In genomic region chr3:32333456-32334086, GRCm38 (mm10) we compare ENCODE assay signal across 8 mouse cellular contexts. TPM values are rescaled to one million over a fixed set of nuclear protein-coding genes. Genes with fewer than 3 reads are reported as not detected.
A peak's percentile ranks its signal among the peaks of the same experiment; 100 is the strongest.
DNase-seq lines count a peak whose midpoint lies in the region; ATAC-seq and TF ChIP-seq lines count a peak whose summit lies in the region.

No protein-coding gene starts in this region.

- 38% methylated on average over 7 of the region's 7 CpGs for WGBS in forebrain, embryonic 12.5 days
- WGBS in lung, embryonic 16.5 days, result 32% methylated on average over 7 of the region's 7 CpGs

- peak; percentile 74 for DNase-seq in ES-CJ7 (ENCODE audit: low read depth, low spot score)
- DNase-seq in c-Kit-negative CD71-positive TER-119-positive erythroid progenitor cells, embryonic 14.5 days (ENCODE audit: low read depth, low spot score), result peak; percentile 44
- DNase-seq in heart, postnatal 4 days, result peak; percentile 85
- peak; percentile 76 to 84 for DNase-seq in layer of hippocampus, adult 2 months (ENCODE audit: low spot score in 2 of 2)
- peak; percentile 67 for DNase-seq in ovary, postnatal 14 days (ENCODE audit: low spot score)
- peak; percentile 69 for DNase-seq in thymus, postnatal 25 days

- TF ChIP-seq CTCF in layer of hippocampus, adult 2 months (conservative IDR thresholded peaks at IDR 0.05), result peak; percentile 99

- ATAC-seq in forebrain, embryonic 12.5 days (ENCODE audit: low FRiP score), result peak; percentile 75; the same call in 1 of the 2 replicates
- peak; percentile 68 for ATAC-seq in lung, embryonic 16.5 days (ENCODE audit: low read depth)

- H3K9me3 ChIP-seq in forebrain, embryonic 12.5 days, result no peaks in the 10 kb centered on the region
- H3K9me3 ChIP-seq in lung, embryonic 16.5 days (ENCODE audit: control insufficient read depth, low read length), result no peaks in the 10 kb centered on the region

- H3K4me3 ChIP-seq in forebrain, embryonic 12.5 days (replicated peaks), result no peak overlapping the region
- no peak overlapping the region for H3K4me3 ChIP-seq in layer of hippocampus, adult 2 months
- H3K4me3 ChIP-seq in lung, embryonic 16.5 days (ENCODE audit: low read length), result no peak overlapping the region

- H3K9ac ChIP-seq in forebrain, embryonic 12.5 days, result no peak overlapping the region
- H3K9ac ChIP-seq in lung, embryonic 16.5 days (ENCODE audit: low read length), result no peak overlapping the region

- no peaks in the 10 kb centered on the region for H3K27me3 ChIP-seq in forebrain, embryonic 12.5 days
- no peaks in the 10 kb centered on the region for H3K27me3 ChIP-seq in lung, embryonic 16.5 days (ENCODE audit: control insufficient read depth, insufficient read depth, low read depth, low read length)

- 0 out of 2 replicates have a peak, but pooled peaks cover 5% of the 10 kb centered on the region for H3K36me3 ChIP-seq in forebrain, embryonic 12.5 days (replicated peaks)
- no peaks in the 10 kb centered on the region for H3K36me3 ChIP-seq in lung, embryonic 16.5 days (ENCODE audit: control insufficient read depth, insufficient read depth, low read length)

- no peak overlapping the region for H3K4me2 ChIP-seq in forebrain, embryonic 12.5 days
- no peak overlapping the region for H3K4me2 ChIP-seq in lung, embryonic 16.5 days (ENCODE audit: low read depth, low read length)

- H3K27ac ChIP-seq in forebrain, embryonic 12.5 days, result no peak overlapping the region
- H3K27ac ChIP-seq in layer of hippocampus, adult 2 months, result no peak overlapping the region
- H3K27ac ChIP-seq in lung, embryonic 16.5 days (ENCODE audit: low read length), result no peak overlapping the region

- no peaks in the 10 kb centered on the region for H3K4me1 ChIP-seq in forebrain, embryonic 12.5 days
- peaks cover 8% of the 10 kb centered on the region; the same call in 1 of the 2 replicates for H3K4me1 ChIP-seq in lung, embryonic 16.5 days (replicated peaks; ENCODE audit: control insufficient read depth, insufficient read depth, low read length)

RNA-seq across cellular contexts. Expression of gene Zmat3, which starts 32.2 kb away (rescaled TPM):
- polyA plus RNA-seq in forebrain, embryonic 12.5 days (2016; fragmentation: Nextera tagmentation; extraction: Ambion mirVana), result 9.5 and 11.7 TPM in 2 replicates
- 10 to 100 TPM; 13.8 to 14.1 TPM for total RNA-seq in heart, postnatal 4 days (2021)
- 10 to 100 TPM; 58.2 to 59.9 TPM for total RNA-seq in layer of hippocampus, adult 2 months (2021)
- 2.8 and 3.0 TPM in 2 replicates for polyA plus RNA-seq in lung, embryonic 16.5 days (2015; fragmentation: Nextera tagmentation; extraction: Ambion mirVana)
